Mouse (Mus musculus) midbrain, embryonic 15.5 days (tissue): Measurements from ENCODE around the gene Gm37240. TPM values are rescaled to one million over a fixed set of nuclear protein-coding genes. Genes with fewer than 3 reads are reported as not detected.

Source experiments
- ATAC-seq: fragments of 200-750 bp; cut with Nextera tagmentation; replicated peaks from 2 replicates; pipeline ENCODE4 v1.8.0; 2017; ENCODE audit warnings: moderate TSS enrichment
- H3K27ac ChIP-seq: fragments of 300-500 bp; sonication (generic); 2 replicates; pipeline ENCODE4 v1.5.1; 2015; ENCODE audit warnings: mild to moderate bottlenecking, inconsistent platforms
- H3K27me3 ChIP-seq: fragments of 300-500 bp; sonication (generic); replicated peaks from 2 replicates; pipeline ENCODE4 v1.6.1; 2015; ENCODE audit warnings: inconsistent platforms
- H3K36me3 ChIP-seq: fragments of 300-500 bp; sonication (generic); replicated peaks from 2 replicates; pipeline ENCODE4 v1.6.1; 2015; ENCODE audit warnings: inconsistent platforms
- H3K4me1 ChIP-seq: fragments of 300-500 bp; sonication (generic); 2 replicates; pipeline ENCODE4 v1.6.1; 2015; ENCODE audit warnings: inconsistent platforms
- H3K4me2 ChIP-seq: fragments of 300-500 bp; sonication (generic); 2 replicates; pipeline ENCODE4 v1.6.1; 2015; ENCODE audit warnings: inconsistent platforms, mild to moderate bottlenecking, moderate library complexity
- H3K4me3 ChIP-seq: fragments of 300-500 bp; sonication (generic); 2 replicates; pipeline ENCODE4 v1.5.1; 2015; ENCODE audit warnings: mild to moderate bottlenecking, inconsistent platforms
- H3K9ac ChIP-seq: fragments of 300-500 bp; sonication (generic); 2 replicates; pipeline ENCODE4 v1.6.1; 2015; ENCODE audit warnings: mild to moderate bottlenecking, inconsistent platforms
- H3K9me3 ChIP-seq: fragments of 300-500 bp; sonication (generic); 2 replicates; pipeline ENCODE4 v1.6.1; 2016; ENCODE audit warnings: inconsistent platforms
- WGBS: fragments of 180-500 bp; shearing (Covaris S2); methylation state at CpG from one replicate; pipeline ENCODE4 v1.1.7; 2015; ENCODE audit warnings: mixed read lengths; 5-methylcytosine and 5-hydroxymethylcytosine counted together
- polyA plus RNA-seq: library from polyadenylated mRNA; unstranded; fragments of >200 nt; fragmentation: Nextera tagmentation; extraction: Ambion mirVana; gene quantifications from 2 replicates; pipeline ENCODE4 v1.2.1, GENCODE M21; 2015

Gm37240 gene
- polyA plus RNA-seq, 1 experiment from 2014 or later, result 0.40 TPM

DNA sequence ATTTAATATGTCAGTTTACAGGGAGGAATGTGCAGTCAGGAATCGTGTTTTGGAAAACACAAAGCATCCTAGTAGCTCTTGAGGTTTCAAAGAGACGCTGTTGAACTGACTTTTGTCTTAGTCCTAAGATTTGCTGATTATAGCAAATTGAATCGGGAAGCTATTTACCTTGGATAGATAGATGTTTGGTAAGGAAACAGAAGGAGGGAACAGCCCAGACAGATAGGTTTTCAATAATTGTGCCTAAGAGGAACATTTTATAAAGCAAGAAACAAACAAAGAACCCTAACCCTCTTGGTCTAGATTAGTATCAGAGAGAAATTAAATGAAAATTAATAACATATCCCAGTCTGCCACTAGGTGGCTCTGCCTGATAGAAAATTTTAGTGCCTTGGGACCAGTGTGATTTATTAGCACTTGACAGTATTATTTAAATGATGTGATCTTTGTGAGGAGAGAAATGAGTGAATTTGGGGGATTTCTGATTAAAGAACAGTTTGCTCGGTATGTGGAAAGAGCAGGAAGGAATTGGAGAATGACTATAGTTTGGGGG, 1194.6 kb downstream of the Gm37240 start:
- H3K4me2 ChIP-seq, result no peak overlapping the region
- H3K4me3 ChIP-seq, result no peak overlapping the region
- H3K27ac ChIP-seq, result no peak overlapping the region
- no peaks in the 10 kb centered on the region for H3K27me3 ChIP-seq
- H3K36me3 ChIP-seq, result no peaks in the 10 kb centered on the region
- no peak overlapping the region for H3K9ac ChIP-seq
- no peak for ATAC-seq
- H3K4me1 ChIP-seq, result peaks cover 11% of the 10 kb centered on the region
- WGBS, result 64% methylated on average over 4 of the region's 4 CpGs
- H3K9me3 ChIP-seq, result no peaks in the 10 kb centered on the region

DNA sequence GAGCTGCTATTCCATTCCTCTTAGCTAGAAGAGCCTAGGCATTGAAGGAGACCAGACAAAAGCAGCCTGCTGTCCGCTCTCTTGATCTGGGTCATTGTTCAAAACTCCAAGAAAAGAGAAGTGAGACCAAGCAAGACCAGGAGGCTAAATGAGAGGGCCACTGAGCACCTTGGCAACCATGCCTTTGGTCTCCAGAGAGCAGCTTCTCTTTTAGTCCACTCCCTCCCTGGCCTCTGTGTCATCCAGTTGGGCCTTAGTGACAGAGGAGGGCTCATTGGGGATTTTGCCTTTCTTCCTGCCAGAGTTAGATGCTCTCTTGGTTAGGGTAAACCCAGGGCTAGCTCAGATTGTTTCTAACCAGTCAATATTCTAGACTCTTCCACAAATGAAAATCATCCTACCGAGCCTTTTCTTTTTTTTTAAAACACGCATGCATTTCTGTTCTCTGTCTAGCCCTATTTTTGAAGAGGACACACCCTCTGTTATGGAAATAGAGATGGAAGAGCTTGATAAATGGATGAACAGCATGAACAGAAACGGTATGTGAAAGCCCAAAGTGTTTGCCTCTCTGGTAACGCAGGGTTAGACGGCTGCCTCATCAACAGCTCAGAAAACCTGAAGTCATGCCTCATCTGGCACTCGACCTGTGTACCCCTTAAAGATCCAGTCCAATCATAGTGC, 1197.1 kb downstream of the Gm37240 start:
- H3K27ac ChIP-seq, result no peak overlapping the region
- no peak overlapping the region for H3K4me3 ChIP-seq
- no peaks in the 10 kb centered on the region for H3K36me3 ChIP-seq
- H3K9ac ChIP-seq, result no peak overlapping the region
- H3K4me1 ChIP-seq, result peaks cover 4% of the 10 kb centered on the region; the same call in 1 of the 2 replicates
- H3K4me2 ChIP-seq, result no peak overlapping the region
- no peaks in the 10 kb centered on the region for H3K9me3 ChIP-seq
- WGBS, result 61% methylated on average over 7 of the region's 7 CpGs
- H3K27me3 ChIP-seq, result no peaks in the 10 kb centered on the region
- ATAC-seq, result no peak

DNA sequence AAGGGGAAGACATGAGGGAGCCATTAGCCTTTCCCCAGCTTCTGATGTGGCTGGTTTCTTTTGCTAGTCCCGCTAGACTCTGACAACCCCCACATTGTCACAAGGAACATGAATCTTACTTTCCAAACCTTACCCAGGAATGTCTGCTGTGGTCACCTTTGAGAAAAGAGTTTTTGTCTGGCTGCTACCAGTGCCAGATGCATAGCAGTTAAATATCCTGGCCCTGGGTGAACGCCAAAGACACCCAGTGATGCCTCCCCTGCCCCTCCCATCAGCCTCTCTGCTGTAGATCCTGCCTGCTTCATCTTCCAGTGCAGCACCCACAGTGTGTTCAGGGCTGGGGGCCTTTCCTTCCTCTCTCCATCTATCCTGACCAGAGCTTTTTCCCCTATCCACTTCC, 1197.7 kb downstream of the Gm37240 start:
- 61% methylated on average over 2 of the region's 2 CpGs for WGBS

DNA sequence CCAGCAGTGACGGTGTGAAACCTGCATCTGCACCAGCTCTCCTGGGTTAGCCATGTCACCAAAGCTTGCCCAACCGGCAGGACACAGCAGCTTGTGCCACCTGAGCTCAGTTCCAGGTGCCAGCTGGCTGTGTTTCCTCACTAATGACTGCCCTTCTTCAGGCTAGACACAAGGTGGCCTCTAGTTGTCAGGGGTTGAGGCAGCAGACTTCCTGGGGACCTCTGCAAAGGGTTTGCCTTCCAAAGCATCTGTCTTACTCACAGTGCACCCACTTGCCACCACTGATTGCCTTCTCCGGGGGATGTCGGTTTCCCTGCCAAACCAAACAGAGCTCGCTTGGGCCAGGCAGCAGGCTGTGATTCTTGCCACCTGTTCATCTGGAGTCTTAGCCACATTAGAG, 1199.1 kb downstream of the Gm37240 start:
- ATAC-seq, result no peak
- H3K9me3 ChIP-seq, result no peaks in the 10 kb centered on the region
- peaks cover 4% of the 10 kb centered on the region; the same call in 1 of the 2 replicates for H3K4me1 ChIP-seq
- H3K4me2 ChIP-seq, result no peak overlapping the region
- 77% methylated on average over 5 of the region's 5 CpGs for WGBS
- H3K27me3 ChIP-seq, result no peaks in the 10 kb centered on the region
- no peaks in the 10 kb centered on the region for H3K36me3 ChIP-seq
- no peak overlapping the region for H3K9ac ChIP-seq
- H3K27ac ChIP-seq, result no peak overlapping the region
- H3K4me3 ChIP-seq, result no peak overlapping the region

More for the DNA sequence above, 1197.7 kb downstream of the Gm37240 start:
- no peak overlapping the region for H3K4me2 ChIP-seq
- no peak overlapping the region for H3K9ac ChIP-seq
- no peaks in the 10 kb centered on the region for H3K36me3 ChIP-seq
- no peak for ATAC-seq
- H3K27me3 ChIP-seq, result no peaks in the 10 kb centered on the region
- H3K4me1 ChIP-seq, result peaks cover 4% of the 10 kb centered on the region; the same call in 1 of the 2 replicates
- no peak overlapping the region for H3K27ac ChIP-seq
- H3K9me3 ChIP-seq, result no peaks in the 10 kb centered on the region
- H3K4me3 ChIP-seq, result no peak overlapping the region

DNA sequence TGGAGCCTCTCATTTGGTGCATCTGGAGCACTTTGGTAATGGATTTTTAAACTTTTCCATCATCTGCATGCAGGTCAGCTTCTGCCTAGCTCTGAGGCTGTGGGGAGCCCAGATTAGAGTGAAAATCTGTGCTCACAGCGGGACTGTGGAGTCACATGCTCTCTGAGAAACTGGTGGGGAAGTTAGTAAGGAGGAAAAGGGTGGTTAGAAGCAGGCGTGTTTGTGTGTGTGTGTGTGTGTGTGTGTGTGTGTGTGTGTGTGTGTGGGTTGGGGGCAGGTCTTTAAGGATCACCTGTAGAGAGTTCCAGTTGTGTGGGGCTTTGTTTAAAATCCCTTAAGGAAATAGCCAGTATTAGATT, 1199.9 kb downstream of the Gm37240 start:
- WGBS, result 31% methylated on average over 2 of the region's 2 CpGs
- ATAC-seq, result no peak
- H3K9ac ChIP-seq, result no peak overlapping the region

DNA sequence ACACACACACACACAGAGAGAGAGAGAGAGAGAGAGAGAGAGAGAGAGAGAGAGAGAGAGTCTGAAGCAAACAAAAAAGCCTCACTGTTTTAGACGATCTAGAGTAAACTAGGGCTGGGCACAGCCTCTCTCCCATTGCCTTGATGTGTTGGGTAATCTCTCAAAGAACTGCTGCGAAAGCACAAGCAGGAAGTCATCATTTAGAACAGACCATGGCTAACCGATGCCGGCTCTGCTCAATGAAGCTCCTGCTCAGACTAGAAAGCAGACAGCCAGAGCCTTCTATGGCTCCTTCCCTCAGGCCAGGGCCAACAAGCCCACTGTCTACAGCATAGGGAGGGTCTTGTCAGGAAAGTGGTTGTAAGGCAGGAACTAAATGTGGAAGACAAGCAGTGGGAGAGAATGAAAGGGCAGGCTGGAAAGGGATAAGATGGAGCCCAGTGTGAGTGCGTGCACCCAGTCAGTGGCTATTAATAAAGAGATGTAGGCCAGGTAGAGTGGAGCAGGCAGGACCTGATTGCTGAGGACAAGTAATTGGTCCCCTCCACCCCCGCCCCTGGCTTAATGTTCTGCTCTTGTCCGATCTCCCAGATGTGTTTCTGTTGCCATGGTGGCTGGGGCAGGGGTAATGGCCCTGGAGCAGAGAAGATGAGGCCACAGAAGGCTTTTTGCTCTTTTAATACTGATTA, 1200.4 kb downstream of the Gm37240 start:
- ATAC-seq, result no peak; the same call in 1 of the 2 replicates
- Histone ChIP-seq H3K4me2 (no peak overlapping the region), H3K27ac (0 out of 2 replicates have a peak overlapping the region, but pooled peaks have one; percentile 29), H3K4me3 (no peak overlapping the region), H3K4me1 (peaks cover 4% of the 10 kb centered on the region; the same call in 1 of the 2 replicates), H3K9ac (no peak overlapping the region), H3K27me3 (no peaks in the 10 kb centered on the region), H3K9me3 (no peaks in the 10 kb centered on the region), H3K36me3 (no peaks in the 10 kb centered on the region)
- WGBS, result 65% methylated on average over 7 of the region's 7 CpGs

More for the DNA sequence above, 1199.9 kb downstream of the Gm37240 start:
- peaks cover 4% of the 10 kb centered on the region; the same call in 1 of the 2 replicates for H3K4me1 ChIP-seq
- no peaks in the 10 kb centered on the region for H3K36me3 ChIP-seq
- no peaks in the 10 kb centered on the region for H3K27me3 ChIP-seq
- no peak overlapping the region for H3K27ac ChIP-seq
- H3K4me2 ChIP-seq, result no peak overlapping the region
- H3K4me3 ChIP-seq, result no peak overlapping the region
- H3K9me3 ChIP-seq, result no peaks in the 10 kb centered on the region

DNA sequence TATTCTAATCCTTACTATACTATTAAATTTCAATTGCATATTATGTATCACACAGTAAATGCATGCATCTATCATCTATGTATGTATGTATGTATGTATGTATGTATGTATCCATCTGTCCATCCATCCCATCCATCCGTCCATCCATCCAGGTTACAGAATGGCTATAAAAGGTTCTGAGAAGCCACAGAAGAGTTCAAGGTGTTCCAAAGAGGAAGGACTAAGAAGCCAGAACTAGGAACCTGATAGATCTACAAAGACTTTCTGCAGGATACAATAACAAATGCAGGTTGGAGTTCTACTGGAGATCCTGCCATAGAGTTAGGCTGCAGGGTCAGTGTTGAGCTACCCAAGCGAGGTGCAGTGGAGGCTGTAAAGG, 1201.0 kb downstream of the Gm37240 start:
- no peaks in the 10 kb centered on the region for H3K36me3 ChIP-seq
- peaks cover 4% of the 10 kb centered on the region; the same call in 1 of the 2 replicates for H3K4me1 ChIP-seq
- H3K27ac ChIP-seq, result no peak overlapping the region
- no peaks in the 10 kb centered on the region for H3K27me3 ChIP-seq
- H3K4me2 ChIP-seq, result no peak overlapping the region
- H3K9me3 ChIP-seq, result no peaks in the 10 kb centered on the region
- no peak overlapping the region for H3K9ac ChIP-seq
- WGBS, result 98% methylated on average over 2 of the region's 2 CpGs
- no peak for ATAC-seq
- no peak overlapping the region for H3K4me3 ChIP-seq

DNA sequence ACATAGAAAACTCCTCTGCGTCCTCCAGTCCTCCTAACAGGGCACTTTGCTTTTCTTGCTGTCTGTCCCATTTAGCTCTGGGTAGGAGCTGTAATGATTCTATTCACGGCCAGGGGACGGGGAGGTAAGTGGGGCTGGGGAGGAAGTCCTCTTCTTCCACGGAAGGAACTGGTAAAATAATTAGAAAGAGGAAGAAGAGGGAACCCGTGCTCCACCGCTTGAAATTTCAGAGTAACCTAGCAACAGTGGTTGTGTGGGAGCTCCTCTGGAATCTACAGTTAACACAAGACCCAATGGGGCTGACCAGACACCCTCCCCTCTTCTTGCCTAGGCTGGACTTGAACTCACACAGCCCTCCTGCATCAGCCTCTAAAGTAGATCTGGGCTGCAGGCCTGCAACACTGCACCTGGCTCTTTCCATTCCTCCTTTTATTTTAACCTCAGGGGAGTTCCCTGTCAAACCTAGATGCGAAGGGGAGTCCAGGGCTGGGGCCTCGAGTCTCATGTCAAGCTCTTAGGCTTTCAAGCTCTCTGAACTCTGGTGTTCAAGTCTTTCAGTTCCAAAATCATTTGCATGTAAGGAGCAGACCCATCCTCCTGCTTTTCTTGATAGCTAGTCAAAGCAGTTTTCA, 1201.5 kb downstream of the Gm37240 start:
- Histone ChIP-seq H3K4me2 (no peak overlapping the region), H3K9me3 (no peaks in the 10 kb centered on the region), H3K4me1 (peaks cover 4% of the 10 kb centered on the region; the same call in 1 of the 2 replicates), H3K27ac (no peak overlapping the region), H3K27me3 (no peaks in the 10 kb centered on the region), H3K9ac (no peak overlapping the region), H3K36me3 (no peaks in the 10 kb centered on the region), H3K4me3 (no peak overlapping the region)
- 75% methylated on average over 8 of the region's 8 CpGs for WGBS
- ATAC-seq, result no peak

DNA sequence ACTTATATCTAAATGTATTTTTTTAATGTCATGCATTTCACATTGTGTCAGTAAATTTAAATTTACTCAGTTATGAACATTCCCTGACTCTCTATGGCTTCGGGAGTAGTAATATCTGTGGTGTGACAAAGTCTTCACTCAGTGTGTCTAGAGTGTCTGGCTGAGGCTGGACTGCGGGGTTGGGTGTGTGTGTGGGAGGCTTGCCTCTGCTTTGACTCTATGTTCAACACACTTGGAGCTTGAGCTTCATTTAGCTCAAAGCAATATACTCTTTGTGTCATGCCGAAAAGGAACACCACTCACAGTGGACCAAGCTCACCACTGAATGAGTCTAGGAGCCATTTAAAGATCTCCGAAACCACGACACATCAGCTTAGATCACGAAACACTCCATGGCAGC, 1203.5 kb downstream of the Gm37240 start:
- ATAC-seq, result no peak
- 90% methylated on average over 6 of the region's 6 CpGs for WGBS
- H3K4me2 ChIP-seq, result no peak overlapping the region
- no peaks in the 10 kb centered on the region for H3K9me3 ChIP-seq
- H3K4me1 ChIP-seq, result peaks cover 4% of the 10 kb centered on the region; the same call in 1 of the 2 replicates
- no peak overlapping the region for H3K27ac ChIP-seq
- no peaks in the 10 kb centered on the region for H3K27me3 ChIP-seq
- H3K4me3 ChIP-seq, result no peak overlapping the region
- no peak overlapping the region for H3K9ac ChIP-seq
- no peaks in the 10 kb centered on the region for H3K36me3 ChIP-seq

DNA sequence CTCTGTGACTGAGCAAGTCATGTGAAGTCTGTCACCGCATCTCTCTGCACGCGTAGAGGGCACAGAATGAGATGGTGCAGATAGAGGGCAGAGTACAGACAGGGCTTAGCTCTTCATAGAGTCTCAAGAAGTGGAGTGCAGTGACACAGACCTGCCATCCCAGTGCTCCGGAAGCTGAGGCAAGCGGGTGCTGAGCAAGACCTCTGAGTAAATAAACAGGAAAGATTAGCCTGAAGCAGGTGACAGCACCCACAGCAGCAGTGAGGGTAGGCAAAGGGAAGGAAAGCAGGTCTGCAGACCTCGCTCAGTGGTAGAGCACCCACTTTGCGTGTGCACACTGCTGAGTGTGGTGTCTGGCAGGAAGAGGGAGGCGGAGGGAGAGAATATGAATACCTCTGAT, 1205.6 kb downstream of the Gm37240 start:
- H3K27ac ChIP-seq, result no peak overlapping the region
- no peak overlapping the region for H3K9ac ChIP-seq
- no peaks in the 10 kb centered on the region for H3K9me3 ChIP-seq
- no peak for ATAC-seq
- WGBS, result 88% methylated on average over 8 of the region's 8 CpGs
- H3K4me1 ChIP-seq, result no peaks in the 10 kb centered on the region
- no peak overlapping the region for H3K4me2 ChIP-seq
- H3K36me3 ChIP-seq, result no peaks in the 10 kb centered on the region
- no peak overlapping the region for H3K4me3 ChIP-seq
- H3K27me3 ChIP-seq, result no peaks in the 10 kb centered on the region

DNA sequence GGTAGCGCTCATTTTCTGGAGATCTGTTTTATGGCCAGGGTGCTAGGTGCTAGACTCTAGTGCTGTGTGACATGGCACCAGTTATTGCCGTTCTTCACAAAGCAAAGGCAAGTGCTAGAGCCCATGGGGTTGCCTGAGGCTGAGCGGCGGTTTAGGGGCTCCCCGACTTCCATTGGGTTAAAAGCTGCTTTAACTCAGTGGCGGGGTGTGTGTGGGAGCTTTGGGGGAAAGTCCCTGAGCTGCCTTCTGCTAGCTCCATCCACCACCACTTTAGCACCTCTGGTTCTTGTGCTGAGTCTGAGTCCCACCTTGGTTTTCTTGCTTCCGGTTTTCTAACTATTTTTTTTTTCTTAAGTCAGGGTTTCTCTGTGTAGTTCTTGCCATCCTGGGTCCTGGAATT, 1207.3 kb downstream of the Gm37240 start:
- Histone ChIP-seq H3K9ac (no peak overlapping the region), H3K27me3 (no peaks in the 10 kb centered on the region)
- ATAC-seq, result no peak

DNA sequence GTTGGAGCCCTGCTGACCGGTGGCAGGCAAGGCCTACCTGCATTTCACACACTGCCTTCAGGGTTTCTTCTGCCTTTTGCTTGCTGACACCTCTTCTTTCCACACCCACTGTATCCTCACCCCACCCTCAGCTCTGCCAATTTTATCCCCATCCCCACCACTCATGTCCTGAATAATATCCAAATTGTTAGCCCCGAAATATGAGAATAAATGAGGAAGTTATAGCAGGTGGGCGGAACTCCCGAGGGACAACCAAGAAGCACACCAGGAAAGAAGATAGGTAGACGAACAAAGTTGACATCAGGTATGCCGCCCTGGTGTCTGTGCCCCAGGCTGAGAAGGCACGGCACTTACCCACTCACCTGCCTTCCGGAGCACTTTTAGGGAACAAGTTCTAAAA, 1207.8 kb downstream of the Gm37240 start:
- Histone ChIP-seq H3K9me3 (no peaks in the 10 kb centered on the region), H3K9ac (no peak overlapping the region), H3K4me2 (no peak overlapping the region), H3K4me1 (no peaks in the 10 kb centered on the region), H3K4me3 (no peak overlapping the region), H3K27me3 (no peaks in the 10 kb centered on the region), H3K27ac (no peak overlapping the region), H3K36me3 (no peaks in the 10 kb centered on the region)
- WGBS, result 94% methylated on average over 8 of the region's 8 CpGs
- no peak for ATAC-seq

More for the DNA sequence above, 1207.3 kb downstream of the Gm37240 start:
- Histone ChIP-seq H3K4me3 (no peak overlapping the region), H3K9me3 (no peaks in the 10 kb centered on the region), H3K4me2 (no peak overlapping the region), H3K4me1 (no peaks in the 10 kb centered on the region), H3K36me3 (no peaks in the 10 kb centered on the region), H3K27ac (no peak overlapping the region)
- 95% methylated on average over 7 of the region's 7 CpGs for WGBS
